Mouse (Mus musculus): ENCODE measurements around the gene Ssh3.

Ssh3 gene

GRCm38 (mm10) chr19:4244775-4245174 is 24.2 kb downstream of the Ssh3 start:
- no peak for DNase-seq (ENCODE audit: low read depth)

- DNase-seq (ENCODE audit: low read depth), result no peak
These were observed 26.6 kb downstream of the Ssh3 start for GRCm38 (mm10) chr19:4242416-4242815.

- no peak for DNase-seq (ENCODE audit: low read depth)
These were observed 28.7 kb downstream of the Ssh3 start for GRCm38 (mm10) chr19:4240247-4240668.

GRCm38 (mm10) chr19:4234548-4234947 is 34.4 kb downstream of the Ssh3 start:
- no peak for DNase-seq (ENCODE audit: low read depth)

- no peak for DNase-seq (ENCODE audit: low read depth)
These were observed 36.3 kb downstream of the Ssh3 start for GRCm38 (mm10) chr19:4232651-4233050.

- DNase-seq (ENCODE audit: low read depth), result no peak
These were observed 36.8 kb downstream of the Ssh3 start for GRCm38 (mm10) chr19:4232186-4232572.

- peak; percentile 94 for DNase-seq (ENCODE audit: low read depth)
These were observed 37.5 kb downstream of the Ssh3 start, which contains the start of gene Pold4 for GRCm38 (mm10) chr19:4231253-4232185. Pold4 (plus strand) TSS chr19:4231899.

GRCm38 (mm10) chr19:4230415-4230814 is 38.6 kb downstream of the Ssh3 start:
- DNase-seq (ENCODE audit: low read depth), result peak; percentile 77

- no peak for DNase-seq (ENCODE audit: low read depth)
These were observed 39.4 kb downstream of the Ssh3 start for GRCm38 (mm10) chr19:4229451-4230076.

GRCm38 (mm10) chr19:4228891-4229290 is 40.1 kb downstream of the Ssh3 start:
- no peak for DNase-seq (ENCODE audit: low read depth)

- DNase-seq (ENCODE audit: low read depth), result no peak
These were observed 40.9 kb downstream of the Ssh3 start for GRCm38 (mm10) chr19:4227894-4228678.

GRCm38 (mm10) chr19:4227446-4227845 is 41.5 kb downstream of the Ssh3 start:
- DNase-seq (ENCODE audit: low read depth), result no peak

GRCm38 (mm10) chr19:4226779-4227178 is 42.2 kb downstream of the Ssh3 start:
- DNase-seq (ENCODE audit: low read depth), result no peak

- DNase-seq (ENCODE audit: low read depth), result no peak
These were observed 46.8 kb downstream of the Ssh3 start for GRCm38 (mm10) chr19:4222165-4222564.

GRCm38 (mm10) chr19:4220957-4221743 is 47.8 kb downstream of the Ssh3 start:
- no peak for DNase-seq (ENCODE audit: low read depth)

GRCm38 (mm10) chr19:4220416-4220815 is 48.6 kb downstream of the Ssh3 start:
- no peak for DNase-seq (ENCODE audit: low read depth)

GRCm38 (mm10) chr19:4219943-4220342 is 49.0 kb downstream of the Ssh3 start:
- no peak for DNase-seq (ENCODE audit: low read depth)

- no peak for DNase-seq (ENCODE audit: low read depth)
These were observed 50.2 kb downstream of the Ssh3 start for GRCm38 (mm10) chr19:4218784-4219183.

- DNase-seq (ENCODE audit: low read depth), result no peak
These were observed 50.7 kb downstream of the Ssh3 start for GRCm38 (mm10) chr19:4218293-4218692.

- no peak for DNase-seq (ENCODE audit: low read depth)
These were observed 51.1 kb downstream of the Ssh3 start for GRCm38 (mm10) chr19:4217855-4218254.

- no peak for DNase-seq (ENCODE audit: low read depth)
These were observed 51.8 kb downstream of the Ssh3 start for GRCm38 (mm10) chr19:4217140-4217539.
